Mouse (Mus musculus) heart, adult 9 months (tissue): Measurements from ENCODE around the gene Tex48.
A peak's percentile ranks its signal among the peaks of the same experiment; 100 is the strongest.

ENCODE experiments used
- DNase-seq, 2 experiments: peaks; one replicate each; pipeline ENCODE4 v3.0.0; 2022; ENCODE audit warnings: low spot score in 2 of 2

Tex48 gene

GRCm38 (mm10) chr4:63594459-63595110 lies 27.6 kb downstream of the Tex48 start:
- DNase-seq: peak; percentile 43 to 48

- DNase-seq: no peak
These were observed 31.7 kb downstream of the Tex48 start for GRCm38 (mm10) chr4:63590538-63590937.

GRCm38 (mm10) chr4:63589987-63590386 lies 32.2 kb downstream of the Tex48 start:
- DNase-seq: no peak

- no peak for DNase-seq
These were observed 36.0 kb downstream of the Tex48 start for GRCm38 (mm10) chr4:63586240-63586639.

- DNase-seq: no peak
These were observed 37.0 kb downstream of the Tex48 start for GRCm38 (mm10) chr4:63585216-63585615.

GRCm38 (mm10) chr4:63582580-63582979 lies 39.6 kb downstream of the Tex48 start:
- DNase-seq: no peak

- DNase-seq: no peak
These were observed 42.1 kb downstream of the Tex48 start for GRCm38 (mm10) chr4:63580078-63580477.

GRCm38 (mm10) chr4:63579649-63580048 lies 42.6 kb downstream of the Tex48 start:
- no peak for DNase-seq

GRCm38 (mm10) chr4:63572621-63573020 lies 49.6 kb downstream of the Tex48 start:
- DNase-seq: no peak

GRCm38 (mm10) chr4:63570208-63570781 lies 51.9 kb downstream of the Tex48 start:
- no peak for DNase-seq

- DNase-seq: no peak
These were observed 52.9 kb downstream of the Tex48 start for GRCm38 (mm10) chr4:63569322-63569721.

GRCm38 (mm10) chr4:63567712-63568390 lies 54.4 kb downstream of the Tex48 start:
- no peak for DNase-seq

- no peak for DNase-seq
These were observed 59.5 kb downstream of the Tex48 start for GRCm38 (mm10) chr4:63562742-63563141.

GRCm38 (mm10) chr4:63561861-63562675 lies 60.2 kb downstream of the Tex48 start:
- DNase-seq: peak in 1 of 2 experiments; percentile 25

- DNase-seq: no peak
These were observed 62.1 kb downstream of the Tex48 start for GRCm38 (mm10) chr4:63560079-63560478.

- no peak for DNase-seq
These were observed 63.0 kb downstream of the Tex48 start for GRCm38 (mm10) chr4:63559127-63559697.

GRCm38 (mm10) chr4:63558407-63559081 lies 63.7 kb downstream of the Tex48 start, which contains the start of gene Tmem268:
Gene Tmem268 (plus strand): TSS chr4:63558781.
- peak; percentile 86 for DNase-seq

GRCm38 (mm10) chr4:63557124-63558059 lies 64.8 kb downstream of the Tex48 start:
- DNase-seq: no peak
